Mouse (Mus musculus): ENCODE data around the gene Smc6.

DNA sequence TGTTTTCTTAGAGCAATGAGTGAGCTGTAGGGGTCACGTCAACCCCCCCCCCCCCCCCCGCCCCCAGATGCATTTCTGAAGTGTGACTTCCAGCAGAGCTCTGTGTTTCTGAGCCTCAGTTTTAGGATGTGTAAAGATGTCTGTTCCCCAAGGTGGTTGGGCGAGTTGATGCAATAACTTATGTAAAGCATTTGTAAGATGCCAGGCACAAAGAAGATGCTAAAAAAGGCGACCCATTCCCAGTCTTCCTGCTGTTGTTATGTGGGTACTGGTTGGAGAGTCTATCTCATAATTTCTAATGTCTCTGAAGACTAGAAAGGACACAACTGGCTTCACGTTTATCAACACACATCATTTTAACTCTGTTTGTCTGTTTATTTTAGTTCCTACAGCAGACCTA is 84.2 kb downstream of the Smc6 start:
- no peak for TF ChIP-seq CTCF (IDR thresholded peaks at IDR 0.05; ENCODE audit: low read depth)
- no peak for TF ChIP-seq EP300 (optimal IDR thresholded peaks at IDR 0.05)

Data from stomach, postnatal 0 days (tissue).